Mouse (Mus musculus): Measurements from ENCODE around the gene Hsd17b10. TPM values are rescaled to one million over a fixed set of nuclear protein-coding genes. Genes with fewer than 3 reads are reported as not detected.
A peak's percentile ranks its signal among the peaks of the same experiment; 100 is the strongest.

Gene Hsd17b10
- total and polyA plus RNA-seq, 2 experiments from 2014 or later, result 188 to 258 TPM

DNA sequence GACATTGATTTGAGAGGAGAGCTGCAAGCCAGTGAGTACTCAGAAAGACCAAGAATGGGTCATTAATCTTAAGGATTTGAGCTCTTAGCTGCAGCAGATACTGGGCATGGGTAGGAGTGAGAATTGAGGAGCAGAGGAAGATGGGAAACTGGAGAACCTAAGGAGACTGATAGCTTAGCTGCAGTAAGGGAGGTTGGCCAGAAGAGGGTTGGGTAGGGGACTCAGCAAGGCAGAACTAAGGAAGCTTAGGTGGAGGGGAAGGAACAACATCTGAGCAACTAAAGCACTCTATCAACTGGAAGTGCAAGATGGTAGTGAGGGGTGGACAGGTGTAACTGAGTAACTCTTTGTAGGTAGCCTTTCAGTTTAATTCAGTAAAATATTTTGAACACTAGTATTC, 45.6 kb downstream of the Hsd17b10 start:
- no peaks in the 10 kb centered on the region for H3K4me1 ChIP-seq (ENCODE audit: control insufficient read depth, insufficient read depth)
- H3K4me3 ChIP-seq (ENCODE audit: low read depth, low read length), result no peak overlapping the region
- H3K36me3 ChIP-seq (replicated peaks; ENCODE audit: control insufficient read depth, insufficient read depth, low read length), result peaks cover 26% of the 10 kb centered on the region
- ATAC-seq (ENCODE audit: insufficient read depth, low read depth) (no peak), DNase-seq (ENCODE audit: low spot score) (no peak)
- no peaks in the 10 kb centered on the region for H3K9me3 ChIP-seq (replicated peaks; ENCODE audit: control insufficient read depth, low read length)
- H3K4me2 ChIP-seq (ENCODE audit: low read depth, low read length), result no peak overlapping the region
- no peak for TF ChIP-seq EP300 (IDR thresholded peaks at IDR 0.05; ENCODE audit: low read depth)
- peak; percentile 17; the same call in 1 of the 2 replicates for TF ChIP-seq CTCF (IDR thresholded peaks at IDR 0.05; ENCODE audit: low read depth)
- H3K9ac ChIP-seq (replicated peaks; ENCODE audit: low read depth, low read length), result no peak overlapping the region
- H3K27me3 ChIP-seq (ENCODE audit: control insufficient read depth, insufficient read depth, low read length), result 0 out of 2 replicates have a peak, but pooled peaks cover 3% of the 10 kb centered on the region
- no peak overlapping the region for H3K27ac ChIP-seq (ENCODE audit: low read depth)

DNA sequence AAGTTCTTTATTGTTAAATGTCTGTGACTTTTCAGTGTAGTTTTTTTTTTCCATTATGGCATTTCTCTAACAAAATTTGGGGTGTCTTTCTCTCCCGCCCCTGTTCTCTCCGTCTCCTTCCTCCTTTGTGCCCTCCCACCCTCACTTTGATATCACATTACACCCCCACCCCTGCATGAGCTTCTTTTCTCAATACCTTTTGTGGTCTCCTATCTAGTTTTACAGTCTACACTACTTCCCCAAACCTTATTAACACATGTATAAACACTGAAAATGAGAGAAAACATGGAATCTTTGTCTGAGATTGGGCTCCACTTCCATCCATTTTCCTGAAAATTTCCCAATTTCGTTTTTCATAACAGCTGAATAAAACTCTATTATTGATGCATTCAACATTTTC, 50.9 kb downstream of the Hsd17b10 start:
- 63% methylated on average over 3 of the region's 3 CpGs for WGBS
- Histone ChIP-seq H3K9ac (replicated peaks; ENCODE audit: low read depth, low read length) (no peak overlapping the region), H3K4me1 (ENCODE audit: control insufficient read depth, insufficient read depth) (no peaks in the 10 kb centered on the region), H3K36me3 (replicated peaks; ENCODE audit: control insufficient read depth, insufficient read depth, low read length) (peaks cover 13% of the 10 kb centered on the region), H3K4me2 (ENCODE audit: low read depth, low read length) (no peak overlapping the region), H3K4me3 (ENCODE audit: low read depth, low read length) (no peak overlapping the region), H3K27me3 (ENCODE audit: control insufficient read depth, insufficient read depth, low read length) (0 out of 2 replicates have a peak, but pooled peaks cover 3% of the 10 kb centered on the region), H3K9me3 (replicated peaks; ENCODE audit: control insufficient read depth, low read length) (no peaks in the 10 kb centered on the region), H3K27ac (ENCODE audit: low read depth) (no peak overlapping the region)
- DNase-seq (ENCODE audit: low spot score) (no peak), ATAC-seq (ENCODE audit: insufficient read depth, low read depth) (no peak)
- TF ChIP-seq CTCF (IDR thresholded peaks at IDR 0.05; ENCODE audit: low read depth) (no peak), EP300 (IDR thresholded peaks at IDR 0.05; ENCODE audit: low read depth) (no peak)

Other genes starting within 250 kb of the Hsd17b10 start
- 73.3 and 73.8 TPM in 2 replicates for gene Huwe1, start 201.0 kb upstream of the Hsd17b10 start, total RNA-seq (2014; rRNA removed; ENCODE audit: low replicate concordance)
- 13.5 and 15.4 TPM in 2 replicates for gene Huwe1, start 201.0 kb upstream of the Hsd17b10 start, polyA plus RNA-seq (2015; fragmentation: Nextera tagmentation; extraction: Ambion mirVana)
- gene Ribc1, start 14.4 kb downstream of the Hsd17b10 start, total RNA-seq (2014; rRNA removed; ENCODE audit: low replicate concordance), result 0.35 and 2.3 TPM in 2 replicates
- gene Ribc1, start 14.4 kb downstream of the Hsd17b10 start, polyA plus RNA-seq (2015; fragmentation: Nextera tagmentation; extraction: Ambion mirVana), result 1.4 and 1.5 TPM in 2 replicates
- gene Smc1a, start 14.6 kb downstream of the Hsd17b10 start, total RNA-seq (2014; rRNA removed; ENCODE audit: low replicate concordance), result 8.8 and 21.2 TPM in 2 replicates
- 31.8 and 31.9 TPM in 2 replicates for gene Smc1a, start 14.6 kb downstream of the Hsd17b10 start, polyA plus RNA-seq (2015; fragmentation: Nextera tagmentation; extraction: Ambion mirVana)
- 126 and 131 TPM in 2 replicates for gene Iqsec2, start 142.4 kb downstream of the Hsd17b10 start, total RNA-seq (2014; rRNA removed; ENCODE audit: low replicate concordance)
- gene Iqsec2, start 142.4 kb downstream of the Hsd17b10 start, polyA plus RNA-seq (2015; fragmentation: Nextera tagmentation; extraction: Ambion mirVana), result 51.7 and 54.3 TPM in 2 replicates
- 42.3 and 45.7 TPM in 2 replicates for gene Kdm5c, start 231.2 kb downstream of the Hsd17b10 start, total RNA-seq (2014; rRNA removed; ENCODE audit: low replicate concordance)
- gene Kdm5c, start 231.2 kb downstream of the Hsd17b10 start, polyA plus RNA-seq (2015; fragmentation: Nextera tagmentation; extraction: Ambion mirVana), result 16.6 and 17.6 TPM in 2 replicates

Measured in heart, postnatal 0 days (tissue).